Mouse (Mus musculus): ENCODE results near the gene Anxa5. TPM values are rescaled to one million over a fixed set of nuclear protein-coding genes. Genes with fewer than 3 reads are reported as not detected.

Gene Anxa5
- polyA plus RNA-seq, 1 experiment from 2014 or later: 291 TPM

- no peaks in the 10 kb centered on the region for H3K27me3 ChIP-seq (replicated peaks; ENCODE audit: control insufficient read depth, insufficient read depth, low read length)
- no peak overlapping the region for H3K4me3 ChIP-seq (ENCODE audit: low read length)
- no peaks in the 10 kb centered on the region for H3K9me3 ChIP-seq (ENCODE audit: control insufficient read depth, low read length)
- no peaks in the 10 kb centered on the region for H3K4me1 ChIP-seq (ENCODE audit: control insufficient read depth, insufficient read depth, low read length)
- no peak overlapping the region for H3K9ac ChIP-seq (ENCODE audit: low read depth, low read length)
- H3K4me2 ChIP-seq (ENCODE audit: low read depth, low read length): no peak overlapping the region
- no peak overlapping the region for H3K27ac ChIP-seq (ENCODE audit: low read length)
- H3K36me3 ChIP-seq (ENCODE audit: control insufficient read depth, insufficient read depth, low read length): peaks cover 5% of the 10 kb centered on the region; the same call in 1 of the 2 replicates
- ATAC-seq: peak; percentile 53
- 49% methylated on average over 6 of the region's 6 CpGs for WGBS
Measured at GRCm38 (mm10) chr3:36446918-36447317, 28.8 kb downstream of the Anxa5 start.

- no peak overlapping the region for H3K4me3 ChIP-seq (ENCODE audit: low read length)
- H3K36me3 ChIP-seq (ENCODE audit: control insufficient read depth, insufficient read depth, low read length): peaks cover 5% of the 10 kb centered on the region; the same call in 1 of the 2 replicates
- no peaks in the 10 kb centered on the region for H3K27me3 ChIP-seq (replicated peaks; ENCODE audit: control insufficient read depth, insufficient read depth, low read length)
- H3K9ac ChIP-seq (ENCODE audit: low read depth, low read length): no peak overlapping the region
- ATAC-seq: no peak
- H3K9me3 ChIP-seq (ENCODE audit: control insufficient read depth, low read length): no peaks in the 10 kb centered on the region
- no peaks in the 10 kb centered on the region for H3K4me1 ChIP-seq (ENCODE audit: control insufficient read depth, insufficient read depth, low read length)
- 71% methylated on average over 5 of the region's 5 CpGs for WGBS
- no peak overlapping the region for H3K27ac ChIP-seq (ENCODE audit: low read length)
- no peak overlapping the region for H3K4me2 ChIP-seq (ENCODE audit: low read depth, low read length)
Measured at GRCm38 (mm10) chr3:36446506-36446905, 29.2 kb downstream of the Anxa5 start.

GRCm38 (mm10) chr3:36446041-36446440 is 29.7 kb downstream of the Anxa5 start:
- no peaks in the 10 kb centered on the region for H3K4me1 ChIP-seq (ENCODE audit: control insufficient read depth, insufficient read depth, low read length)

GRCm38 (mm10) chr3:36442426-36442825 is 33.3 kb downstream of the Anxa5 start:
- Histone ChIP-seq H3K36me3 (ENCODE audit: control insufficient read depth, insufficient read depth, low read length) (no peaks in the 10 kb centered on the region), H3K27ac (ENCODE audit: low read length) (no peak overlapping the region), H3K4me2 (ENCODE audit: low read depth, low read length) (no peak overlapping the region), H3K9me3 (ENCODE audit: control insufficient read depth, low read length) (no peaks in the 10 kb centered on the region), H3K4me3 (ENCODE audit: low read length) (no peak overlapping the region), H3K4me1 (ENCODE audit: control insufficient read depth, insufficient read depth, low read length) (no peaks in the 10 kb centered on the region), H3K9ac (ENCODE audit: low read depth, low read length) (no peak overlapping the region), H3K27me3 (replicated peaks; ENCODE audit: control insufficient read depth, insufficient read depth, low read length) (no peaks in the 10 kb centered on the region)
- peak; percentile 43; the same call in 1 of the 2 replicates for ATAC-seq
- 0% methylated on average over 2 of the region's 2 CpGs for WGBS

More at GRCm38 (mm10) chr3:36446041-36446440, 29.7 kb downstream of the Anxa5 start:
- Histone ChIP-seq H3K27me3 (replicated peaks; ENCODE audit: control insufficient read depth, insufficient read depth, low read length) (no peaks in the 10 kb centered on the region), H3K36me3 (ENCODE audit: control insufficient read depth, insufficient read depth, low read length) (peaks cover 5% of the 10 kb centered on the region; the same call in 1 of the 2 replicates), H3K4me2 (ENCODE audit: low read depth, low read length) (no peak overlapping the region), H3K27ac (ENCODE audit: low read length) (no peak overlapping the region), H3K9me3 (ENCODE audit: control insufficient read depth, low read length) (no peaks in the 10 kb centered on the region), H3K9ac (ENCODE audit: low read depth, low read length) (no peak overlapping the region), H3K4me3 (ENCODE audit: low read length) (no peak overlapping the region)
- ATAC-seq: no peak
- 91% methylated on average over 3 of the region's 3 CpGs for WGBS

GRCm38 (mm10) chr3:36440280-36440679 is 35.4 kb downstream of the Anxa5 start:
- H3K9ac ChIP-seq (ENCODE audit: low read depth, low read length): no peak overlapping the region
- no peak overlapping the region for H3K27ac ChIP-seq (ENCODE audit: low read length)
- H3K4me3 ChIP-seq (ENCODE audit: low read length): no peak overlapping the region
- WGBS: 74% methylated on average over 4 of the region's 4 CpGs
- no peak overlapping the region for H3K4me2 ChIP-seq (ENCODE audit: low read depth, low read length)
- no peak for ATAC-seq
- no peaks in the 10 kb centered on the region for H3K27me3 ChIP-seq (replicated peaks; ENCODE audit: control insufficient read depth, insufficient read depth, low read length)
- no peaks in the 10 kb centered on the region for H3K36me3 ChIP-seq (ENCODE audit: control insufficient read depth, insufficient read depth, low read length)
- H3K4me1 ChIP-seq (ENCODE audit: control insufficient read depth, insufficient read depth, low read length): no peaks in the 10 kb centered on the region
- no peaks in the 10 kb centered on the region for H3K9me3 ChIP-seq (ENCODE audit: control insufficient read depth, low read length)

- Histone ChIP-seq H3K9ac (ENCODE audit: low read depth, low read length) (no peak overlapping the region), H3K27me3 (replicated peaks; ENCODE audit: control insufficient read depth, insufficient read depth, low read length) (no peaks in the 10 kb centered on the region), H3K36me3 (ENCODE audit: control insufficient read depth, insufficient read depth, low read length) (no peaks in the 10 kb centered on the region), H3K4me3 (ENCODE audit: low read length) (no peak overlapping the region), H3K4me2 (ENCODE audit: low read depth, low read length) (no peak overlapping the region), H3K9me3 (ENCODE audit: control insufficient read depth, low read length) (no peaks in the 10 kb centered on the region), H3K4me1 (ENCODE audit: control insufficient read depth, insufficient read depth, low read length) (no peaks in the 10 kb centered on the region), H3K27ac (ENCODE audit: low read length) (no peak overlapping the region)
- 90% methylated on average over 1 of the region's 1 CpGs for WGBS
- no peak for ATAC-seq
Measured at GRCm38 (mm10) chr3:36430360-36430759, 45.3 kb downstream of the Anxa5 start.

- no peak overlapping the region for H3K27ac ChIP-seq (ENCODE audit: low read length)
- no peaks in the 10 kb centered on the region for H3K36me3 ChIP-seq (ENCODE audit: control insufficient read depth, insufficient read depth, low read length)
- no peaks in the 10 kb centered on the region for H3K9me3 ChIP-seq (ENCODE audit: control insufficient read depth, low read length)
- ATAC-seq: no peak
- no peaks in the 10 kb centered on the region for H3K4me1 ChIP-seq (ENCODE audit: control insufficient read depth, insufficient read depth, low read length)
- no peak overlapping the region for H3K9ac ChIP-seq (ENCODE audit: low read depth, low read length)
- no peak overlapping the region for H3K4me2 ChIP-seq (ENCODE audit: low read depth, low read length)
- H3K4me3 ChIP-seq (ENCODE audit: low read length): no peak overlapping the region
- 96% methylated on average over 8 of the region's 8 CpGs for WGBS
- no peaks in the 10 kb centered on the region for H3K27me3 ChIP-seq (replicated peaks; ENCODE audit: control insufficient read depth, insufficient read depth, low read length)
Measured at GRCm38 (mm10) chr3:36427386-36427785, 48.3 kb downstream of the Anxa5 start.

- Histone ChIP-seq H3K4me1 (ENCODE audit: control insufficient read depth, insufficient read depth, low read length) (no peaks in the 10 kb centered on the region), H3K4me2 (ENCODE audit: low read depth, low read length) (no peak overlapping the region), H3K27ac (ENCODE audit: low read length) (no peak overlapping the region), H3K9ac (ENCODE audit: low read depth, low read length) (no peak overlapping the region), H3K9me3 (ENCODE audit: control insufficient read depth, low read length) (no peaks in the 10 kb centered on the region), H3K27me3 (replicated peaks; ENCODE audit: control insufficient read depth, insufficient read depth, low read length) (no peaks in the 10 kb centered on the region), H3K36me3 (ENCODE audit: control insufficient read depth, insufficient read depth, low read length) (no peaks in the 10 kb centered on the region), H3K4me3 (ENCODE audit: low read length) (no peak overlapping the region)
- 71% methylated on average over 2 of the region's 2 CpGs for WGBS
- no peak for ATAC-seq
Measured at GRCm38 (mm10) chr3:36409456-36409855, 66.2 kb downstream of the Anxa5 start.

- no peaks in the 10 kb centered on the region for H3K27me3 ChIP-seq (replicated peaks; ENCODE audit: control insufficient read depth, insufficient read depth, low read length)
- no peak overlapping the region for H3K4me3 ChIP-seq (ENCODE audit: low read length)
- ATAC-seq: no peak
- H3K9ac ChIP-seq (ENCODE audit: low read depth, low read length): no peak overlapping the region
- H3K27ac ChIP-seq (ENCODE audit: low read length): no peak overlapping the region
- WGBS: 91% methylated on average over 5 of the region's 5 CpGs
- H3K4me1 ChIP-seq (ENCODE audit: control insufficient read depth, insufficient read depth, low read length): no peaks in the 10 kb centered on the region
- no peaks in the 10 kb centered on the region for H3K9me3 ChIP-seq (ENCODE audit: control insufficient read depth, low read length)
- H3K4me2 ChIP-seq (ENCODE audit: low read depth, low read length): no peak overlapping the region
- no peaks in the 10 kb centered on the region for H3K36me3 ChIP-seq (ENCODE audit: control insufficient read depth, insufficient read depth, low read length)
Measured at GRCm38 (mm10) chr3:36406967-36407366, 68.7 kb downstream of the Anxa5 start.

- no peak overlapping the region for H3K9ac ChIP-seq (ENCODE audit: low read depth, low read length)
- ATAC-seq: no peak
- no peak overlapping the region for H3K4me2 ChIP-seq (ENCODE audit: low read depth, low read length)
- no peaks in the 10 kb centered on the region for H3K9me3 ChIP-seq (ENCODE audit: control insufficient read depth, low read length)
- H3K27ac ChIP-seq (ENCODE audit: low read length): no peak overlapping the region
- H3K36me3 ChIP-seq (ENCODE audit: control insufficient read depth, insufficient read depth, low read length): no peaks in the 10 kb centered on the region
- WGBS: 38% methylated on average over 2 of the region's 2 CpGs
- no peak overlapping the region for H3K4me3 ChIP-seq (ENCODE audit: low read length)
- H3K4me1 ChIP-seq (ENCODE audit: control insufficient read depth, insufficient read depth, low read length): no peaks in the 10 kb centered on the region
- H3K27me3 ChIP-seq (replicated peaks; ENCODE audit: control insufficient read depth, insufficient read depth, low read length): no peaks in the 10 kb centered on the region
Measured at GRCm38 (mm10) chr3:36406340-36406739, 69.4 kb downstream of the Anxa5 start.

All from intestine, embryonic 16.5 days (tissue).